Mouse (Mus musculus) 416B (cell line): ENCODE results near the gene Fuz.

ENCODE experiments used
- DNase-seq: peaks from one replicate; pipeline ENCODE4 v3.0.0; 2011; ENCODE audit warnings: low read depth

Fuz gene

GRCm38 (mm10) chr7:44895593-44896434 lies at the start of gene Fuz:
TSS of gene Fuz (plus strand) at chr7:44896079.
- peak; percentile 98 for DNase-seq

- no peak for DNase-seq
Observed at GRCm38 (mm10) chr7:44846804-44847203, 49.1 kb upstream of the Fuz start.

GRCm38 (mm10) chr7:44847772-44848171 lies 48.1 kb upstream of the Fuz start:
- DNase-seq = no peak

DNA sequence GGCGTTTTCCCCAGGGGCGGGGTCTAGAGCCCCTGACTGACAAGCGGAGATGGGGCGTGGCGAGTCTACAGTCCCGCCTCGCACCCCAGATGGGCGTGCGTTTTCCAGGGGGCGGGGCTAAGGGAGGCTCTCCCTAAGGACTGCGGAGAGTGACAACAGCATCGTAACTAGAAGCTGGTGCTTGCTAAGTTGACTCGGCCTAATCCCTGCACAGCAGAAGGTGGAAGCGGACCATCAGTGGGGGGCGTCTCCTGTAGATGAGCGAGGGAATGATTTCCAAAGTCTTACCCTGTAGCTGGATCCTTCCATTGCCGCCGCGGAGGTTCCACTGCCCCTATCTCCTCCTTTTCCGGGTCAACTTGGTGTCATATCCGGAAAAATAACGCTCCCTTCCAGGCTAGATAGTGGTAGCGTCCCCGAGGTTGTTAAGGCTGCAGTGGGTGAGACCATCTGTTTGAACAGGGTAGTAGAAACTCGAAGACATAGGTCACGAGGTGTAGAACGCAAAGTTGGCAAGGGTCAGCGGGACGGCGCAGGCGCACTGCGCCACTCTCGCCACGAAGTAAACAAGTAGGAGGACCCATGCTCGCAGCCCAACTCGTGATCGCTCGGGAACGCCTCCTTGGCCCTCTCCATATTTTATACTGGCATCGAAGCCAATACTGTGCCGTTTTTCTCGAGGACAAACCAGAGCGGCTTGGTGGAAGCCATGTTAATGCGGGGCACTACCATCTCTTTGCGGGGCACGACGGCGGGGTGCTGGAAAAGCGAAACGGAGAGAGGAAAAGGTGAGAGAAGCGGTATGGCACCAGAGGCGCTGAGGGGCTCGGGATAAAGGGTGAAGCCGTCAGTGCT lies 47.1 kb upstream of the Fuz start, which contains the start of the genes Akt1s1 and Tbc1d17:
Gene Akt1s1, plus strand, starts transcription at position 431 of the 855 bp plus-strand sequence.
Gene Tbc1d17, minus strand, starts transcription at position 519 of the 855 bp plus-strand sequence.
- DNase-seq = peak; percentile 100

- DNase-seq = peak; percentile 99
Observed at GRCm38 (mm10) chr7:44849416-44850111, 46.3 kb upstream of the Fuz start.

DNA sequence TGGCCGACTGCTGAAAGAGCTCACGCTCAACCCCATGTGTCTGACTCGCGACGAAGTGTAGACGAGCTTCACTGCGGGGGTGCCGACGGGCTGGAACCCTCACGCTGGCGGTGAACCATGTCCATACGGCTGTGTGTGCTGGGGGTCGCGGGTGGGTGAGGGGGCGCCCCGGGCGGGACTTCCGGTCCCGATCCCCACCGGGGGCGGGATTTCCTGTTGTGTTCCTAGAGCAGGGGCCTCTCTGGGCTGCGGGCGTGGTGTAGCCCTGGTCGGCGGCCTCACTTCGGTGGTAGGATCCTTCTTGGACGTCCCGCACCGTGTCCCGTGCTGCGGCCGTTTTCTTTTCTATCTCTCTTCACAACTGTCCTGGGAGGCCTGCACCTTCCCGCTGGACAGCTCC lies 45.7 kb upstream of the Fuz start:
- DNase-seq = peak; percentile 79

DNA sequence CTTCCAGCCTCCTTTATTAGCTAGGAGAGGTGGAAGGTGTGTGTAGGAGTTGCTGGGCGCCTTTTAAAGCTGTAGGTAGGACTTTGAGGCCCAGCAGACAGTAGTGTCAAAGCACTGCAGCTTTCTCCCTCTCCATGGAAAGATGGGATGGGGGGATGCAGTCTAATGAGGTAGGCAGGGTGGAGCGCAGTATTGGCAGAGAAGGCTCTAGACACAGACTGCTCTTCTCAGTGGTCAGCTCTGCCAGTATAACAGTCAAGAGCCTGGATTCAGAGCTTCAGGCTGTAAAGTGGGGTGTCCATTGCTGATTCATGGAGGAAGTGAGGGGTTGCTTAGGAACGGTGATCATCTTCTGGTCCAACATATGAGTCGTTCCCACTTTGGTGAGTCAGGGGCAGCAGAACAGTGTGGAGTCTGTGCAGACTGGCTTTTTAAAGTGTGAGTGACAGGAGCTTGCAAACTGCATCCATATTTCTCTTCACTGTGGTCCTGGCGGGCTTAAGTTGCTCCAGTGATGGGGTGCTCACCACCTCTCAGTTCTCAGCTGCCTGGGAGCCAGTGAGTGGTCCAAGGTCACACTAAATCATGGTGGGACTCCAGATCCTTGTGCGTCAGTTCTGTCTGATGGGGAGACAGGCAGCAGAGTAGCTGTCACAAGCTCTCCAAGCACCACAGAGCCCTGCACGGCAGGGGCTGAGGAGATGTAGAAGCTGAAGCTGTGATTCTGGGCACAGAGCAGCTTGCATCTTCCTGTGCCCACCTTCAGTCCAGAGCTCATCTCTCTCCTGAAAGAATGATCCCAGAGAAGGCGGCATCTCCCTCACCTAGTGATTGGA lies 44.9 kb upstream of the Fuz start:
- DNase-seq = peak; percentile 62

- DNase-seq = no peak
Observed at GRCm38 (mm10) chr7:44851625-44852234, 44.1 kb upstream of the Fuz start.

- DNase-seq = no peak
Observed at GRCm38 (mm10) chr7:44852259-44853027, 43.4 kb upstream of the Fuz start.

DNA sequence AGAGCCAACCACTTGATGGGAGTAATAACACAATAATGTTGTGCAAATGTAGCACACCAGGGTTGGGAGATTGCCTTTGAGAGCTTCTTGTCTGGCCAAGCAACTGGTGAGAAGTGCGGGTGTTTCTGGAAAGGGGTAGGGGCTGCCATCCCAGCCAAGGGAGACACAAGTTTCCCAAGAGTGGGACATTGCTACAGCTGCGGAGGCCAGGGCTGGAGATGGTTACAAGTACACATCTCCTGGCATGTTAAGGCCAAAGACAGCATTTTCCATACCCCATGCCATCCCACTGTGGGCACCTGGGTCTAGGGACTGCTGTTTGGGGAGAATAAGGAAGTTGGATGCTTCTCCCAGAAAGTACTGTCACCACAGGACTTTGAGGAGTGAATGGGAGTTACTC lies 42.8 kb upstream of the Fuz start:
- DNase-seq = no peak

DNA sequence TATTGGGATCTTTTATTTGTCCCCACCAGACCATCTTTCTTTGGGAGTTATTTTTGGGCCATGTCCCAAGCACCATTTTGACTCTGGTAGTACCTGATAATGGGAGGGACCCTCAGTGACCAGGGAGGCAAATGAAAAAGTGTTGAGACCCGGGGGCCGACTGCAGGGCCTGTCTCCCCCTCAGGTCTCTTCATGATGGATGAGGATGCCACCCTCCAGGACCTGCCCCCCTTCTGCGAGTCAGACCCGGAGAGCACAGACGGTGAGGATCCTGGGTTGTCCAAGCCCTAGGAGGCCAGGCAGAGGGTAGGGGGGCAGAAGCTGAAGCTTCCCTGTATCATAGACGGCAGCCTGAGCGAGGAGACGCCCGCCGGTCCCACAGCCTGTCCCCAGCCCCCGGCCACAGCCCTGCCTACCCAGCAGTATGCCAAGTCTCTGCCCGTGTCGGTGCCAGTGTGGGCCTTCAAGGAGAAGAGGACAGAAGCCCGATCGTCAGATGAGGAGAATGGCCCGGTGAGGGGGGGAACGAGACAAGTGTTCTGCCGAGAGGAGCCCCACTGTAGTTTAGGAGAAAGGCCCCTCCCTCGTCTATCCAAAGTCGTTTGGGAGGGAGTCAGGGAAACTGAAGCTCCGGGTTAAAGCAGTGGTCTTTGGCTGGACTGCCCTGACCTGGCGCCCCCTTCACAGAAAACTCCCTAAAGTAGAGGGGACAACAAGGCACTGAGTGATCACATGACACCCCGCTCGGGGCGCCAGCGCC lies 42.1 kb upstream of the Fuz start:
- DNase-seq = no peak

- peak; percentile 89 for DNase-seq
Observed at GRCm38 (mm10) chr7:44854356-44855031, 41.4 kb upstream of the Fuz start.

DNA sequence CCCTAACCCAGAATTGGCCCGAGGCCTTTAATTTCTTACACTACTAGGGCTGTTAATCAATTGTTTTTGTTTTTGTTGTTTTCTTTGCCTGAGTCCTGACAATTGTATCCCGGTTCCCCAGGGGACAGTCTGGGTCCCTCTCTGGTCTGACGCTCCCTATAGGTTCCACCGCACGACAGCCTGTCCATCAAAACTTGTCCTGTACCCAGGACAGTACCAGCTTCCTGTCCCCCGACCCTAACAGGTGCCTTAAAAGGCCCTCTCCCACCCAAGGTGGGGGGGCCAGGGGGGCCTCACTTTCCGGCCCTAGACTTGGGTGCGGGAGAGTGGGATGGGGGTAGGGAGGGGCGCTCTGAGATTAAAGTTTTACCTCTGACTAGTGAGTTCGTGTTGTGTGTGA lies 40.8 kb upstream of the Fuz start:
- DNase-seq = no peak

DNA sequence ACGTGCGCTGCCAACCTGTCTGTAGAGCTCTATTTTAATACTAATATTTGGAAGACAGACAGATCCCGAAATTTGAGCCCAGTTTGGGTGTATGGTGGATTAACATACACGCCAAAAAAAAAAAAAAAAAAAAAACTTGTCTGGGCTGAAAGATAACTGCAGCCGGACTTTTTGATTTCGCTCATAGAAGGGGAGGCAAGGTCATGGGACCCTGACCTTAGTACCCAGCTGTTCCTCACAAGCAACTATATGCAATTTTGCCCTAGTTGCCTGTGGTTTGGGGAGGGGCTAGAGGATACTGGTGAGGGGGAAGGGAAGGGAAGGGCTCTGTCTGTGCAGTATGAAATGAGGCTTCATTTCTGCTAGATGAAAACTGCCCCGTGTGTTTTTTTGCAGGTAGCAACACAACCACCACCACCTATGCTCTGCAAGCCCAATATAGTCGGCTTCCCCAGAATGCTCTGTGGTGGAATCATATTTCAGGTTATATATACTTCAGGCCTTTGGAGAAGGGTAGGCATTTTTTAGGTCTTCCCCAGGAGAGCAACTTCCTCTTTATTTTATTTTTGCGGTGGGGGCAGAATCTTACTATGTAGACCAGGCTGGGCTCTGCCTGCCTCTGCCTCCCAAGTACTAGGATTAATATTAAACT lies 39.5 kb upstream of the Fuz start:
- peak; percentile 78 for DNase-seq

DNA sequence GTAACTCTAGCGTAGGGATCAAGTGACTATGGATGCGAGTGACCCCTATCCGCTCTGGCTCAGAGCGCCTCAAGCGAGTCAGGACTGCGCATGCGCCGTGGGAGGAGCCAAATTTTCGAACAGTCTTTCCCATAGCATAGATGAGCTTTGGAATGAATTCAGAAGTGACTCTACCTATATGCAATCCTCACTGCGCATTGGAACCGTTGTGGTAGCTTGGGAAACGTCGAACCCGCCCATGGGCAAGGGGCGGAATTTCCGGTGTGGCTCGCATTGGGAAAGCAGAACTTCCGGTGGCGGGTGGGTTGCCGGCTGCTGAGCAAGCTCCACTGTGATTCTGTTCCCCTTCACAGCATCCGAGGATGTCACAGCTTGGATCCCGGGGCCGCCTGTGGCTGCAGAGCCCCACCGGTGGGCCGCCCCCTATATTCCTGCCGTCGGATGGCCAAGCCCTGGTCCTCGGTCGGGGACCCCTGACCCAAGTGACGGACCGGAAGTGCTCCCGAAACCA lies 38.8 kb upstream of the Fuz start, which contains the start of gene Pnkp:
Gene Pnkp, plus strand, starts transcription at position 98 of the 511 bp plus-strand sequence.
- DNase-seq = peak; percentile 97

- DNase-seq = peak; percentile 84
Observed at GRCm38 (mm10) chr7:44857905-44858304, 38.0 kb upstream of the Fuz start.

DNA sequence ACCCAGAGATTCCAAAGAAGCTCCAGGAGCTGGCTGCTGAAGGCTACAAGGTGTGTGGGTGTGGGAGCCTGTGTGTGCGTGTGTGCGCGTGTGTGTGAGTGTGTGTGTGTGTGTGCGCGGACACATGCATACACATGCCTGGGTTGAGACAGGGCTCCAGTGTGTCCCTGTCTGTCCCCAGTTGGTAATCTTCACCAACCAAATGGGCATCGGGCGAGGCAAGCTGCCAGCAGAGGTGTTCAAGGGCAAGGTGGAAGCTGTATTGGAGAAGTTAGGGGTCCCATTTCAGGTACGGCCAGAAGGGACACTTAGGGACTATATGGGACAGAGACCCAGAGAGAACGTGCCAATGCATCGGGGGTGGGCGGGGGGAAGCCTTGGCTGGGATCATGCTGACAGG lies 36.0 kb upstream of the Fuz start:
- DNase-seq = no peak
